Mouse (Mus musculus) ES-E14 (cell line): ENCODE results near the gene Bglap2.
"Not testable (repeated sequence)": the region's sequence is repeated elsewhere in the genome, so short reads cannot be mapped to it uniquely, and the experiment has no call there.

Experiments used
- CHD2 ChIP-seq: IDR thresholded peaks from 2 replicates; pipeline ENCODE4 v1.6.1; 2014; ENCODE audit warnings: mild to moderate bottlenecking, low read depth, low read length, inconsistent platforms
- ZNF384 ChIP-seq: IDR thresholded peaks from 2 replicates; pipeline ENCODE4 v1.6.1; 2012; ENCODE audit warnings: low read depth, low read length, inconsistent platforms

DNA sequence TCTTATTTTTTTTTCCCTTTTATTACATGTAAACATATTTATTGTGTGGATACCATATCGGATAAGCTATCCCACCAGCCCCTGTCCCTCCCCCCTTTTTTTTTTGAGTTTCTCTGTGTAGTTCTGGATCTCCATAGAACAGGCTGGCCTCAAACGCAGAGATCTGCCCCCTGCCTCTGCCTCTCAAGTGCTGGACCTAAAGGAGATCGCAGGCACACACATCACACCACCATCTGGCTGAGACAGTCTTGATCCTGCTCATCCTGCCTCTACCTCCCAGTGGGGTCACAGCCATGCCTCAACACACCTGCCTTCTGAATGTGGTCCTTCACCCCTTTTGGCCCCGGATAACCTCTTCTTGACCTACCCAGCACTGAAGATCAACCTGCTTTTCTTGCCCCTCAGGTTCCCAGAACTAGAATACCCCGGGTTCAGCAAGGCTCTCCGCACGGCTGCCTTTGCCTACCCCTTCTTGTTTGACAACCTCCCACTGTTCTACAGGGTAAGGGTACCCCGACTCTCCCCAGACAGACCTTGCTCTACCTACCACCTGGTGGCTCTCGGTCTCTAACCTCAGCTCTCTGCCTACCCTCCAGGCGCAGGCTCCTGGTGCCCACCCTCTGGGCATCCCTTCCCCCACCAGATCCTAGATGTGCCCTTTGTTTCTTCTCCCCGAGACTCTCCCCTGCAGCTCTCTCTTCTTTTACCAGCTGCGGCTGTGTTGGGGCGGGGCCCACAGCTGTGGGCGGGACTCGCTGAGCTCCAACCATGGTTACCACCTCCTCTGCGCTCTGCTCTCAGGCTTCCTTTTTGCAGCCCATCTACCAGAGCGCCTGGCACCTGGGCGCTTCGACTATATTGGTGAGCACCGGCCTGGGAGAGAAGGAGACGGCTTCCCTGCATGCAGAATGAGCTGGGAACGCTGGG lies 3.2 kb upstream of the Bglap2 start:
- TF ChIP-seq ZNF384, CHD2: not testable (repeated sequence)
